Mouse (Mus musculus) liver, adult 2 months (tissue): Measurements from ENCODE around the gene Epha6. TPM values are rescaled to one million over a fixed set of nuclear protein-coding genes. Genes with fewer than 3 reads are reported as not detected.

Source experiments
- DNase-seq: peaks from one replicate; pipeline ENCODE4 v3.0.0-alpha.2; 2011; ENCODE audit warnings: low read depth, low spot score; ENCODE audit errors: extremely low read depth
- H3K27ac ChIP-seq: fragments of 200-500 bp; replicated peaks from 2 replicates; pipeline ENCODE4 v1.5.1; 2012; ENCODE audit warnings: low read depth, mild to moderate bottlenecking, control low read depth, inconsistent platforms, low read length; ENCODE audit not compliant: insufficient read depth
- H3K27me3 ChIP-seq: fragments of 200-500 bp; 2 replicates; pipeline ENCODE4 v1.6.1; 2012; ENCODE audit warnings: mild to moderate bottlenecking, moderate library complexity, low read length, inconsistent platforms; ENCODE audit not compliant: control insufficient read depth, insufficient read depth
- H3K36me3 ChIP-seq: fragments of 200-500 bp; 2 replicates; pipeline ENCODE4 v1.6.1; 2012; ENCODE audit warnings: low read length, inconsistent platforms; ENCODE audit not compliant: control insufficient read depth, insufficient read depth
- H3K4me1 ChIP-seq: fragments of 200-500 bp; 2 replicates; pipeline ENCODE4 v1.6.1; 2011; ENCODE audit warnings: low read length; ENCODE audit not compliant: control insufficient read depth, insufficient read depth
- H3K4me3 ChIP-seq: fragments of 200-500 bp; 2 replicates; pipeline ENCODE4 v1.5.1; 2011; ENCODE audit warnings: low read depth, mild to moderate bottlenecking, control low read depth, low read length, moderate library complexity; ENCODE audit not compliant: insufficient read depth
- H3K79me2 ChIP-seq: fragments of 200-500 bp; 2 replicates; pipeline ENCODE4 v1.6.1; 2012; ENCODE audit warnings: inconsistent platforms, mild to moderate bottlenecking, low read length, moderate library complexity; ENCODE audit not compliant: control insufficient read depth, insufficient read depth
- H3K9ac ChIP-seq: fragments of 200-500 bp; 2 replicates; pipeline ENCODE4 v1.6.1; 2012; ENCODE audit warnings: low read depth, mild to moderate bottlenecking, control low read depth, inconsistent platforms, low read length
- CTCF ChIP-seq: fragments of 200-500 bp; IDR thresholded peaks from 2 replicates; pipeline ENCODE4 v1.5.1; 2011; ENCODE audit warnings: low read depth, low read length, control low read depth
- POLR2A ChIP-seq: fragments of 200-500 bp; IDR thresholded peaks from 2 replicates; pipeline ENCODE4 v1.6.1; 2011; ENCODE audit warnings: low read length, control low read depth; ENCODE audit not compliant: insufficient read depth; ENCODE audit errors: extremely low read depth
- WGBS: fragments of 180-500 bp; shearing (Covaris S2); methylation state at CpG from one replicate; pipeline ENCODE4 v1.1.7; 2018; 5-methylcytosine and 5-hydroxymethylcytosine counted together
- polyA plus RNA-seq: library from polyadenylated mRNA; depleted of rRNA; stranded (reverse); fragments of >200 nt; gene quantifications from 2 replicates; pipeline ENCODE4 v1.2.3, GENCODE M21; 2012
- total RNA-seq: library from RNA; depleted of rRNA; stranded (reverse); fragments of >200 nt; gene quantifications from 2 replicates; pipeline ENCODE4 v1.2.3, GENCODE M21; 2014

Epha6 gene
- total and polyA plus RNA-seq, 2 experiments = not detected

GRCm38 (mm10) chr16:59666938-59667337 lies 938.4 kb downstream of the Epha6 start:
- Histone ChIP-seq H3K4me1 (no peaks in the 10 kb centered on the region), H3K4me3 (no peak overlapping the region), H3K27me3 (no peaks in the 10 kb centered on the region), H3K36me3 (no peaks in the 10 kb centered on the region), H3K27ac (no peak overlapping the region), H3K9ac (no peak overlapping the region), H3K79me2 (no peaks in the 10 kb centered on the region)
- TF ChIP-seq CTCF (no peak), POLR2A (no peak)
- no peak for DNase-seq
- WGBS = 87% methylated on average over 2 of the region's 2 CpGs

- DNase-seq = no peak
- Histone ChIP-seq H3K9ac (no peak overlapping the region), H3K36me3 (no peaks in the 10 kb centered on the region), H3K27me3 (no peaks in the 10 kb centered on the region; the same call in 1 of the 2 replicates), H3K79me2 (no peaks in the 10 kb centered on the region), H3K4me1 (no peaks in the 10 kb centered on the region), H3K27ac (no peak overlapping the region), H3K4me3 (no peak overlapping the region)
- 72% methylated on average over 2 of the region's 2 CpGs for WGBS
- TF ChIP-seq POLR2A (no peak), CTCF (no peak)
These were observed 961.6 kb downstream of the Epha6 start for GRCm38 (mm10) chr16:59643766-59644165.

DNA sequence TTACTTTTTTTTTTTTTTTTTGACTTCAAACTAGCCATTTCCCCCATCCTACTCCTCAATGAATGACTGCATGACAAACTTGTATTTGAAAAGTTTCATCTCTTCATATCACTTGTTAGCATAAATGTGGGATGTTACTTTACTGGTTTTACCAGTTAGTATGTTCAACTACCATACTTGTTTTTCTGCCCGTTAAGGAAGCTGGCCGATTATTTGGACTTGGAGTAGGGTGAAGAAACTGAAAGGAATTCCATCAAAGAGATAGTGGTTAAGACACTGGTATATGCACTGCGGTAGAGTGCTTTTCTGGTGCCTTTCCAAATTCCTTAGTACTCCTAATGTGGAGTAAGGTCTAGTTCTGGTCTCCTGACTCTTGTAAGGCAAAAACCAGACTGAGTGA lies 965.3 kb downstream of the Epha6 start:
- peaks cover 3% of the 10 kb centered on the region; the same call in 1 of the 2 replicates for H3K4me1 ChIP-seq
- no peaks in the 10 kb centered on the region for H3K79me2 ChIP-seq
- DNase-seq = no peak
- WGBS = 89% methylated on average over 3 of the region's 3 CpGs
- no peaks in the 10 kb centered on the region for H3K27me3 ChIP-seq
- H3K36me3 ChIP-seq = no peaks in the 10 kb centered on the region
- H3K27ac ChIP-seq = no peak overlapping the region
- no peak overlapping the region for H3K9ac ChIP-seq
- no peak overlapping the region for H3K4me3 ChIP-seq
- TF ChIP-seq CTCF (no peak), POLR2A (no peak)

DNA sequence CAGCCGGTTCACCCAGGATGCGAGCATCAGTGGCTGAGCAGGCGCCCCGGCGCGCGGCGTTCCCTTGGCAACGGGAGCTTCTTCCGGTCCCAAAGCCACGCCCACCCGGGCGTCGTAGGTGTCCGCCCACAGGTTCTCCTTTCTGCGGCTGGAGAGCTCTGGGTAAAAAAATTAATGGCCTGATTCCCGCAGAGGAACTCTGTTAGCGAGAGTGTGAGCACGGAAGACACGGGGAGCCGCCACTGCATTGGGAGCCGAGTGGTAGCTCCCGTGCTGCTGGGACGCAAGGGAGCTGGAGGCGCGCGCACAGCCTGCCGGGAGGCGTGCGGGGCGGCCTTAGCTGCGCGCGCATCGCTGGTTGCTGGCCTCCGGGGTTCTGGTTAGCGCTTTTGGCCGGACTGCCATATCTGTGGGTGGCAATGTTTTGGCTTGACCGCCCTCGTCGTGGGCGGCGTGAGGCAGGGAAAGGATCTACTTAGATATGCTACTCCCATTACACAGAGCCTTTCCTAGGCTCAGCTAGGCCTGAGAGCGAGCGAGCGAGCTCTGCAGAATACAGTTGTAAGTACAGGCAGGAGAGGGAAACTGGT lies 966.1 kb downstream of the Epha6 start, which contains the start of gene Arl6:
Gene Arl6, minus strand, starts transcription at position 290 of the 590 bp plus-strand sequence.
- no peak for TF ChIP-seq CTCF
- peak; percentile 45; the same call in 1 of the 2 replicates for TF ChIP-seq POLR2A
- Histone ChIP-seq H3K27ac (peak within 1 kb of the TSS; percentile 81), H3K79me2 (no peaks in the 10 kb centered on the region), H3K9ac (peak within 1 kb of the TSS; percentile 68), H3K27me3 (no peaks in the 10 kb centered on the region), H3K36me3 (no peaks in the 10 kb centered on the region), H3K4me1 (peaks cover 3% of the 10 kb centered on the region; the same call in 1 of the 2 replicates), H3K4me3 (peak within 1 kb of the TSS; percentile 81)
- WGBS = under 1% methylated on average over 46 of the region's 46 CpGs
- peak; percentile 84 for DNase-seq

- H3K27ac ChIP-seq = no peak overlapping the region
- no peak overlapping the region for H3K9ac ChIP-seq
- H3K4me1 ChIP-seq = peaks cover 3% of the 10 kb centered on the region; the same call in 1 of the 2 replicates
- no peaks in the 10 kb centered on the region for H3K27me3 ChIP-seq
- DNase-seq = no peak
- H3K79me2 ChIP-seq = no peaks in the 10 kb centered on the region
- WGBS = 76% methylated on average over 2 of the region's 2 CpGs
- TF ChIP-seq CTCF = no peak
- no peak for TF ChIP-seq POLR2A
- no peaks in the 10 kb centered on the region; the same call in 1 of the 2 replicates for H3K36me3 ChIP-seq
- no peak overlapping the region for H3K4me3 ChIP-seq
These were observed 970.7 kb downstream of the Epha6 start for GRCm38 (mm10) chr16:59634598-59634997.

DNA sequence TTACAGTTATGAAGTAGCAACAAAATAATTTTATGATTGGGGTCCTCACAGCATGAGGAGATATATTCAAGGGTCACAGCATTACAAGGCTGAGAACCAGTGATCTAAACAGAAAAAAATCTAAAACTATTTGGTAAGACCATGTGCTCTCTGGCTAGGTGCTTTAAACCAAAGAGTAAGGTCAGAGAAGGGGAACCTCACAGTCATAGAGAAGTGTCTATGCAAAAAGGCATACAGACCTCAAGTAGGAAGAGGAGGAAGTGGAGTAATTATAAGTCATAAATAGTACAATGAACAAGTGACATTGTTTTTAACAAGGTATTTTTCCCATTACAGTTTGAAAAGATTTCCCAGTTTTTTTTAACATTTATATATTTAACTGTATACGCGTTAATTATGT lies 983.8 kb downstream of the Epha6 start:
- Histone ChIP-seq H3K27ac (no peak overlapping the region), H3K4me1 (no peaks in the 10 kb centered on the region), H3K36me3 (no peaks in the 10 kb centered on the region), H3K27me3 (no peaks in the 10 kb centered on the region), H3K9ac (no peak overlapping the region), H3K79me2 (no peaks in the 10 kb centered on the region), H3K4me3 (no peak overlapping the region)
- TF ChIP-seq CTCF = no peak
- no peak for TF ChIP-seq POLR2A
- 95% methylated on average over 2 of the region's 2 CpGs for WGBS
- no peak for DNase-seq
